Mouse (Mus musculus) G1E-ER4 (cell line): ENCODE measurements around the gene Mbnl2. TPM values are rescaled to one million over a fixed set of nuclear protein-coding genes. Genes with fewer than 3 reads are reported as not detected.

ENCODE experiments used
- GATA1 ChIP-seq: IDR thresholded peaks from one replicate; pipeline ENCODE4 v1.8.0; 2012; ENCODE audit warnings: low read length, inconsistent platforms
- polyA plus RNA-seq: library from polyadenylated mRNA; stranded (reverse); fragments of >175 nt; gene quantifications from 2 replicates; pipeline ENCODE4 v1.2.3, GENCODE M21; 2012

Mbnl2 gene
- polyA plus RNA-seq, 1 experiment, result 35.2 TPM

- no peak for TF ChIP-seq GATA1
These were observed 73.9 kb downstream of the Mbnl2 start for GRCm38 (mm10) chr14:120349332-120349731.

- TF ChIP-seq GATA1, result no peak
These were observed 76.8 kb downstream of the Mbnl2 start for GRCm38 (mm10) chr14:120352136-120352843.

GRCm38 (mm10) chr14:120353211-120353610 is 77.7 kb downstream of the Mbnl2 start:
- TF ChIP-seq GATA1, result no peak

GRCm38 (mm10) chr14:120354595-120354994 is 79.1 kb downstream of the Mbnl2 start:
- no peak for TF ChIP-seq GATA1

GRCm38 (mm10) chr14:120355040-120355741 is 79.7 kb downstream of the Mbnl2 start:
- no peak for TF ChIP-seq GATA1

- TF ChIP-seq GATA1, result no peak
These were observed 80.4 kb downstream of the Mbnl2 start for GRCm38 (mm10) chr14:120355742-120356440.

GRCm38 (mm10) chr14:120357321-120358070 is 82.0 kb downstream of the Mbnl2 start:
- TF ChIP-seq GATA1, result no peak

GRCm38 (mm10) chr14:120361121-120361520 is 85.7 kb downstream of the Mbnl2 start:
- no peak for TF ChIP-seq GATA1

GRCm38 (mm10) chr14:120362409-120362992 is 87.0 kb downstream of the Mbnl2 start:
- no peak for TF ChIP-seq GATA1

GRCm38 (mm10) chr14:120363090-120363818 is 87.8 kb downstream of the Mbnl2 start:
- TF ChIP-seq GATA1, result no peak

- no peak for TF ChIP-seq GATA1
These were observed 89.6 kb downstream of the Mbnl2 start for GRCm38 (mm10) chr14:120365088-120365487.

- no peak for TF ChIP-seq GATA1
These were observed 91.5 kb downstream of the Mbnl2 start for GRCm38 (mm10) chr14:120366962-120367361.

GRCm38 (mm10) chr14:120367589-120367988 is 92.1 kb downstream of the Mbnl2 start:
- no peak for TF ChIP-seq GATA1

GRCm38 (mm10) chr14:120368456-120368855 is 93.0 kb downstream of the Mbnl2 start:
- no peak for TF ChIP-seq GATA1

- no peak for TF ChIP-seq GATA1
These were observed 93.5 kb downstream of the Mbnl2 start for GRCm38 (mm10) chr14:120368914-120369391.
